Mouse (Mus musculus) liver, postnatal 0 days (tissue): Measurements from ENCODE around the gene Imp4.

ENCODE experiments used
- CTCF ChIP-seq: sonication (generic); IDR thresholded peaks from 2 replicates; pipeline ENCODE4 v1.5.1; 2016; ENCODE audit warnings: antibody characterized with exemption, low read depth
- EP300 ChIP-seq: IDR thresholded peaks from 2 replicates; pipeline ENCODE4 v1.6.1; 2016; ENCODE audit warnings: antibody characterized with exemption, low read depth, mild to moderate bottlenecking

DNA sequence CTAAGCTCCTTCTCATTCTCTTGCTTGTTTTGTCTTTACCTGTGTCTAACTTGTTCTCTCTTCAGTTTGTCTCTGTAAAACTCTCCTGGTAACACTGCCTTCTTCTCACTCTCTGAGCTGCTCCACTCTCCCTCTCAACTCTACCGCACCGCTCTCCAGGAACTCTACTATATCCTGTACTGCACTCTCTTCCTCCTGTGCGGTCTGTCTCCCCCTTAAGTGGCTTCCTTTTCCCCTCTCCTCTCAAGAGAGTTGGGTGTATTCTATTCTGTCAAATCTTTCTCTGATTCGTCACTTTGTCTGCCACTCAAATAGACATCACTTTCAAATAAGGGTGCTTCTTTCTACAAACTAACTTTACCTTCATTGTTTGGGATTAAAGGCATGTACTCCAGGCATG lies 51.8 kb downstream of the Imp4 start:
- TF ChIP-seq CTCF (no peak), EP300 (no peak)
